Comparison of ENCODE assay signal across 8 mouse cellular contexts in the genomic region with DNA sequence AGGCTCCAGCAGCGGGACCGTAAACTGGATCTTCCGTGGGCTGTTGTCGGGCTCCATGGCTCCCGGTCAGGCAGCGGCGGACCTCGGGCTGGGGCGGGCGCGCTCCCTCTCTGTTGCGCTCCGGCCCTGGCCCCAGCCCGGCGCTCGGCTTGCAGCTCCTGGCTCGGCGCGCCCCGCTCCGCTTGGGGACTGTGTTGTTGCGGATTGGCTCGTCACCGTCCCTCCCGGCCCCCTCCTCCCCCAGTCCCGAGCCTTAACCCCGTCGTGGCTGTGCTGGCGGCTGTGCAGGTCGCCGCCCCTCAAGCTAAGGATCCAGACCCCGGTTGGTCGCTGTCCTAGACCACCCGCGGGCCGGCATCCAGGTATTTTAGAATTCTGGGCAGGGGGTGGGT. TPM values are rescaled to one million over a fixed set of nuclear protein-coding genes. Genes with fewer than 3 reads are reported as not detected.
DNase-seq lines count a peak whose midpoint lies in the region; ATAC-seq and TF ChIP-seq lines count a peak whose summit lies in the region.

A gene (minus strand): TSS at position 182 of the 392 bp plus-strand sequence.

- no peak within 1 kb of the TSS for H3K27ac ChIP-seq in ES-Bruce4 (ENCODE audit: insufficient read depth, low read length)
- peak within 1 kb of the TSS; percentile 35 for H3K27ac ChIP-seq in forebrain, embryonic 13.5 days
- no peak within 1 kb of the TSS for H3K27ac ChIP-seq in lung, embryonic 16.5 days (ENCODE audit: low read length)

- ATAC-seq in forebrain, embryonic 13.5 days = peak; percentile 92
- peak; percentile 86 for ATAC-seq in lung, embryonic 16.5 days (ENCODE audit: low read depth)

- H3K9ac ChIP-seq in ES-Bruce4 (ENCODE audit: low read depth, poor library complexity, severe bottlenecking) = peak within 1 kb of the TSS; percentile 50
- H3K9ac ChIP-seq in forebrain, embryonic 13.5 days = peak within 1 kb of the TSS; percentile 81
- H3K9ac ChIP-seq in lung, embryonic 16.5 days (ENCODE audit: low read length) = peak within 1 kb of the TSS; percentile 67

- intact Hi-C loops in heart, postnatal 14 days (cut with DNase I) = no loop called here

- peak within 1 kb of the TSS; percentile 71 for H3K4me3 ChIP-seq in ES-Bruce4 (ENCODE audit: low read depth, low read length)
- H3K4me3 ChIP-seq in forebrain, embryonic 13.5 days = peak within 1 kb of the TSS; percentile 81
- peak within 1 kb of the TSS; percentile 67 for H3K4me3 ChIP-seq in lung, embryonic 16.5 days (ENCODE audit: low read length)

- TF ChIP-seq CTCF in ES-Bruce4 (IDR thresholded peaks at IDR 0.05; ENCODE audit: low read depth, low read length) = no peak

- TF ChIP-seq POLR2A in ES-Bruce4 (IDR thresholded peaks at IDR 0.05; ENCODE audit: insufficient read depth, low read length) = no peak

- TF ChIP-seq EP300 in ES-Bruce4 (IDR thresholded peaks at IDR 0.05; ENCODE audit: insufficient read depth, low read depth, low read length) = no peak

- under 1% methylated on average over 22 of the region's 36 CpGs for whole genome bisulfite sequencing in forebrain, embryonic 13.5 days
- under 1% methylated on average over 36 of the region's 36 CpGs for WGBS in lung, embryonic 16.5 days

- no peaks in the 10 kb centered on the region for H3K27me3 ChIP-seq in ES-Bruce4 (ENCODE audit: control insufficient read depth, insufficient read depth, low read length, poor library complexity, severe bottlenecking)
- H3K27me3 ChIP-seq in forebrain, embryonic 13.5 days = no peaks in the 10 kb centered on the region
- H3K27me3 ChIP-seq in lung, embryonic 16.5 days (ENCODE audit: control insufficient read depth, insufficient read depth, low read depth, low read length) = peaks cover 26% of the 10 kb centered on the region

- no peaks in the 10 kb centered on the region for H3K9me3 ChIP-seq in ES-Bruce4 (replicated peaks; ENCODE audit: control insufficient read depth, insufficient read depth, low read length, poor library complexity, severe bottlenecking)
- H3K9me3 ChIP-seq in forebrain, embryonic 13.5 days (replicated peaks) = no peaks in the 10 kb centered on the region
- H3K9me3 ChIP-seq in lung, embryonic 16.5 days (ENCODE audit: control insufficient read depth, low read length) = no peaks in the 10 kb centered on the region

- peak within 1 kb of the TSS; percentile 91 for H3K4me2 ChIP-seq in forebrain, embryonic 13.5 days
- H3K4me2 ChIP-seq in lung, embryonic 16.5 days (ENCODE audit: low read depth, low read length) = peak within 1 kb of the TSS; percentile 95

- peak; percentile 81 for DNase-seq in brain, adult 2 months (ENCODE audit: low read depth, low spot score)
- DNase-seq in heart, postnatal 14 days = peak; percentile 64 to 70
- DNase-seq in layer of hippocampus, adult 8-10 months (ENCODE audit: low spot score in 2 of 2) = peak; percentile 44 to 65
- peak; percentile 90 for DNase-seq in right cerebral cortex, postnatal 10 days (ENCODE audit: low spot score in 2 of 2)
- no peak for DNase-seq in c-Kit-positive CD71-positive TER-119-positive erythroid progenitor cells, embryonic 14.5 days (ENCODE audit: low spot score)

- H3K36me3 ChIP-seq in ES-Bruce4 (ENCODE audit: control insufficient read depth, insufficient read depth, low read length, poor library complexity, severe bottlenecking) = no peaks in the 10 kb centered on the region
- no peaks in the 10 kb centered on the region for H3K36me3 ChIP-seq in forebrain, embryonic 13.5 days (ENCODE audit: poor library complexity, severe bottlenecking)
- no peaks in the 10 kb centered on the region for H3K36me3 ChIP-seq in lung, embryonic 16.5 days (ENCODE audit: control insufficient read depth, insufficient read depth, low read length)

- no peaks in the 10 kb centered on the region for H3K4me1 ChIP-seq in ES-Bruce4 (ENCODE audit: control insufficient read depth, insufficient read depth, low read length)
- peaks cover 36% of the 10 kb centered on the region for H3K4me1 ChIP-seq in forebrain, embryonic 13.5 days
- H3K4me1 ChIP-seq in lung, embryonic 16.5 days (replicated peaks; ENCODE audit: control insufficient read depth, insufficient read depth, low read length) = peaks cover 10% of the 10 kb centered on the region

RNA-seq across cellular contexts. Expression of the gene that starts here (rescaled TPM):
- 19.9 and 24.6 TPM in 2 replicates for polyA plus RNA-seq in ES-Bruce4 (2011; ENCODE audit: insufficient read depth, insufficient read length, low read depth, missing spikeins)
- 82.3 and 85.8 TPM in 2 replicates for polyA plus RNA-seq in forebrain, embryonic 13.5 days (2015; fragmentation: Nextera tagmentation; extraction: Ambion mirVana)
- 10 to 100 TPM in 1 of 2 experiments, 1 to 10 TPM in 1; 9.6 to 10.8 TPM for total RNA-seq in heart, postnatal 14 days (2021)
- 100 to 1,000 TPM; 103 to 150 (median 121) TPM for total RNA-seq in layer of hippocampus, adult 8-10 months (2022)
- 6.9 and 8.2 TPM in 2 replicates for polyA plus RNA-seq in lung, embryonic 16.5 days (2015; fragmentation: Nextera tagmentation; extraction: Ambion mirVana)

Comparison
In these comparisons a context has a peak if more than half of its experiments do, and no peak if none do; other contexts are left out.
1. RNA of the gene that starts here (total RNA-seq): 103 to 150 TPM in layer of hippocampus, adult 8-10 months; 9.6 to 10.8 TPM in heart, postnatal 14 days; every median in the first group is over 4 times any median in the second.
2. Peak in every context shown above with its lines, with median percentiles within 50 percentile points of each other: H3K4me3 ChIP-seq and H3K9ac ChIP-seq.